Mouse (Mus musculus) embryonic facial prominence, embryonic 13.5 days (tissue): ENCODE results near the gene Mgat3. TPM values are rescaled to one million over a fixed set of nuclear protein-coding genes. Genes with fewer than 3 reads are reported as not detected.
A peak's percentile ranks its signal among the peaks of the same experiment; 100 is the strongest.

ENCODE experiments used
- ATAC-seq: fragments of 200-750 bp; cut with Nextera tagmentation; 2 replicates; pipeline ENCODE4 v1.8.0; 2017; ENCODE audit warnings: low read depth; ENCODE audit not compliant: insufficient number of reproducible peaks, insufficient read depth, low FRiP score, low TSS enrichment
- H3K27ac ChIP-seq: fragments of 300-500 bp; sonication (generic); 2 replicates; pipeline ENCODE4 v1.5.1; 2015; ENCODE audit warnings: moderate library complexity, mild to moderate bottlenecking, inconsistent platforms
- H3K27me3 ChIP-seq: fragments of 300-500 bp; sonication (generic); 2 replicates; pipeline ENCODE4 v1.6.1; 2015; ENCODE audit warnings: mild to moderate bottlenecking, inconsistent platforms
- H3K36me3 ChIP-seq: fragments of 300-500 bp; sonication (generic); 2 replicates; pipeline ENCODE4 v1.6.1; 2015; ENCODE audit warnings: mild to moderate bottlenecking, inconsistent platforms
- H3K4me1 ChIP-seq: fragments of 300-500 bp; sonication (generic); 2 replicates; pipeline ENCODE4 v1.6.1; 2015; ENCODE audit warnings: inconsistent platforms
- H3K4me2 ChIP-seq: fragments of 300-500 bp; sonication (generic); 2 replicates; pipeline ENCODE4 v1.6.1; 2015; ENCODE audit warnings: moderate library complexity, mild to moderate bottlenecking, inconsistent platforms
- H3K4me3 ChIP-seq: fragments of 300-500 bp; sonication (generic); 2 replicates; pipeline ENCODE4 v1.5.1; 2015; ENCODE audit warnings: mild to moderate bottlenecking, inconsistent platforms
- H3K9ac ChIP-seq: fragments of 300-500 bp; sonication (generic); 2 replicates; pipeline ENCODE4 v1.6.1; 2015; ENCODE audit warnings: mild to moderate bottlenecking, inconsistent platforms
- H3K9me3 ChIP-seq: fragments of 300-500 bp; sonication (generic); 2 replicates; pipeline ENCODE4 v1.6.1; 2016; ENCODE audit warnings: inconsistent platforms
- WGBS: fragments of 180-500 bp; shearing (Covaris S2); methylation state at CpG from one replicate; pipeline ENCODE4 v1.1.7; 2015; ENCODE audit warnings: mixed read lengths; 5-methylcytosine and 5-hydroxymethylcytosine counted together
- polyA plus RNA-seq: library from polyadenylated mRNA; unstranded; fragments of >200 nt; fragmentation: Nextera tagmentation; extraction: Ambion mirVana; gene quantifications from 2 replicates; pipeline ENCODE4 v1.2.1, GENCODE M21; 2015

Gene Mgat3
- polyA plus RNA-seq, 1 experiment from 2014 or later, result 7.7 TPM

GRCm38 (mm10) chr15:80136645-80137044 is 36.9 kb upstream of the Mgat3 start:
- 96% methylated on average over 3 of the region's 3 CpGs for WGBS
- Histone ChIP-seq H3K4me1 (peaks cover 30% of the 10 kb centered on the region), H3K27me3 (no peaks in the 10 kb centered on the region), H3K9me3 (no peaks in the 10 kb centered on the region), H3K27ac (no peak overlapping the region), H3K36me3 (peaks cover 32% of the 10 kb centered on the region), H3K4me3 (no peak overlapping the region), H3K4me2 (no peak overlapping the region), H3K9ac (no peak overlapping the region)
- no peak for ATAC-seq

DNA sequence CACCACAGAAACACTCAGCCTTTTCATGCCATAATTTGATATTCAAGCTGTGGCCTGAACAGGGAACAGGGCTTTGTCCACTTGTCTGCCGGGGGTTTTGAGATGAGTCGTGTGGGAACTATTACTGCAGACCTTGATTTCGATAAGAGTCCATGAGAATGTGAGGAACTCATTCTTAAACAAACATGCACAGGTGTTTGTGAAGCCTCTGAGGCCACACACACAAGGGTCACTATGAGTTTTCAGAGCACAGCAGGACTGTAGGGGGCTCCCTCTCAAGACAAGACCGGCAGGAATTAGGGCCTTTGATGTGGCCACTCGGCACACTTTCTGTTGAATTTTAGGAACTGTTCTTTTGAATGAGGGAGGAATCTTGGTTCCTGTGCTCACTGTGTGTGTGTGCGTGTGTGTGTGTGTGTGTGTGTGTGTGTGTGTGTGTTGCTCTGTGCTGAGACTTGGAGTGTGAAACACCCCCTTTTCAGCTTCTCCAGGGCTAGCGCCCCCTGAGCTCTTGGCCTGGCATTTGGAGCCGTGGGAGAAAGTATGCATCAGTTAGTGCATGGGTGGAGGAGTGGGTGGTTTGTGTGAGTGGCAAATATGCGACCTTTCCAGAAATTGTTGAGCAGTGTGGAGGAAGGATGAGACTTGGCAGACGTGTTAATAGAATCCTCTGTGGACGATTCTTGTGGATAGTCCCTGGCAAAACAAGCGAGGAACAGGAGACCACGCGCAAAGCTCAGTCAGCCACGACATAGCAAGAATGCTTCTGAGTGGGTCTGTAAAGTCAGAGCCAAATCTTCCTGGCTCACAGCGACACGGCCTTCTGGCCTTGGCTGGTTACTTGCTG is 35.4 kb upstream of the Mgat3 start:
- H3K4me1 ChIP-seq, result peaks cover 30% of the 10 kb centered on the region
- ATAC-seq, result no peak
- WGBS, result 72% methylated on average over 17 of the region's 17 CpGs
- H3K9me3 ChIP-seq, result 0 out of 2 replicates have a peak, but pooled peaks cover 3% of the 10 kb centered on the region
- no peaks in the 10 kb centered on the region for H3K27me3 ChIP-seq
- H3K9ac ChIP-seq, result 0 out of 2 replicates have a peak overlapping the region, but pooled peaks have one; percentile 27
- H3K27ac ChIP-seq, result no peak overlapping the region
- peaks cover 46% of the 10 kb centered on the region for H3K36me3 ChIP-seq
- H3K4me3 ChIP-seq, result no peak overlapping the region
- H3K4me2 ChIP-seq, result no peak overlapping the region

GRCm38 (mm10) chr15:80140302-80140701 is 33.2 kb upstream of the Mgat3 start:
- no peak overlapping the region for H3K9ac ChIP-seq
- H3K4me3 ChIP-seq, result no peak overlapping the region
- no peak overlapping the region for H3K4me2 ChIP-seq
- 0 out of 2 replicates have a peak, but pooled peaks cover 3% of the 10 kb centered on the region for H3K9me3 ChIP-seq
- no peak for ATAC-seq
- peaks cover 54% of the 10 kb centered on the region for H3K36me3 ChIP-seq
- no peak overlapping the region for H3K27ac ChIP-seq
- H3K27me3 ChIP-seq, result no peaks in the 10 kb centered on the region
- peaks cover 17% of the 10 kb centered on the region; the same call in 1 of the 2 replicates for H3K4me1 ChIP-seq
- 98% methylated on average over 2 of the region's 2 CpGs for WGBS

DNA sequence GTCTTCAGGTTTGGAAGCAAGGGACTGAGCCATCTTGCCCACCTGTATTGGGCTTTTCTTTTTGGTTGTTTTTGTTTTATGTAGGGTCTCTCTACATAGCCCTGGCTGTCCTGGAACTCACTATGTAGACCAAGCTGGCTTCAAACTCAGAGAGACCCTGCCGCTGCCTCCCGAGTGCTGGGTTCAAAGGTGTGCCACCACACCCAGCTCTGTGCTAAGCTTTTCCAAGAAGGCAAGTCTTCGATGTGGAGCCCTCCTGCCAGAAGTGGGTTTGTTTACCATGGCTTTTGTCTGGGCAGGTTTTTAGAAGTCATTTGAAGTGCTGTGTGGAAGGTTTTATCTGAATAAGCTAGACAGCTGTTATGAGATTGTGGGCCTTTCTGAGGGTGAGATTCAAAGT is 32.6 kb upstream of the Mgat3 start:
- H3K36me3 ChIP-seq, result peaks cover 54% of the 10 kb centered on the region
- no peaks in the 10 kb centered on the region for H3K27me3 ChIP-seq
- H3K4me3 ChIP-seq, result no peak overlapping the region
- no peak for ATAC-seq
- H3K9ac ChIP-seq, result no peak overlapping the region
- H3K27ac ChIP-seq, result no peak overlapping the region
- H3K9me3 ChIP-seq, result 0 out of 2 replicates have a peak, but pooled peaks cover 3% of the 10 kb centered on the region
- peaks cover 17% of the 10 kb centered on the region; the same call in 1 of the 2 replicates for H3K4me1 ChIP-seq
- WGBS, result 94% methylated on average over 3 of the region's 3 CpGs
- H3K4me2 ChIP-seq, result no peak overlapping the region

DNA sequence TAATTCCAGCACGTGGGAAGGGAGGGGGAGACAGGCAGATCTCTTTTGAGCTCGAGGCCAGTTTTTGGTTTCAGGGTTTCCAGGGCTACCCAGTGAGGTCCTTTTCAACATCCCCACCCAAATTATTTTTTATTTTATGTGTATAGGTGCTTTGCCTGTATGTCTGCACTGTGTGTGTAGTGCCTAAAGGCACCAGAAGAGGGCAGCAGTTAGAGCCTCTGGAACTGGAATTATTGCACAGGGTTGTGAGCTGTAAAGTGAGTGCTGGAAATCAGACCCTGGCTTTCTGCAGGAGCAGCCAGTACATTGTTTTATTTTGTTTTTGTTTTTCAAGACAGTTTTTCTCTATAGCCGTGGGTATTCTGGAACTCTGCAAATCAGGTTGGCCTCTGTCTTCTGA is 31.4 kb upstream of the Mgat3 start:
- no peak overlapping the region for H3K27ac ChIP-seq
- ATAC-seq, result no peak
- H3K4me2 ChIP-seq, result no peak overlapping the region
- no peaks in the 10 kb centered on the region for H3K27me3 ChIP-seq
- H3K36me3 ChIP-seq, result peaks cover 43% of the 10 kb centered on the region
- H3K9ac ChIP-seq, result no peak overlapping the region
- peaks cover 17% of the 10 kb centered on the region; the same call in 1 of the 2 replicates for H3K4me1 ChIP-seq
- H3K9me3 ChIP-seq, result 0 out of 2 replicates have a peak, but pooled peaks cover 3% of the 10 kb centered on the region
- no peak overlapping the region for H3K4me3 ChIP-seq
- 98% methylated on average over 3 of the region's 3 CpGs for WGBS

- H3K4me1 ChIP-seq, result 0 out of 2 replicates have a peak, but pooled peaks cover 2% of the 10 kb centered on the region
- no peak overlapping the region for H3K4me3 ChIP-seq
- peaks cover 50% of the 10 kb centered on the region for H3K36me3 ChIP-seq
- no peak overlapping the region for H3K27ac ChIP-seq
- ATAC-seq, result no peak
- no peak overlapping the region for H3K4me2 ChIP-seq
- 96% methylated on average over 6 of the region's 6 CpGs for WGBS
- 0 out of 2 replicates have a peak, but pooled peaks cover 3% of the 10 kb centered on the region for H3K9me3 ChIP-seq
- H3K9ac ChIP-seq, result no peak overlapping the region
- no peaks in the 10 kb centered on the region for H3K27me3 ChIP-seq
Observed at GRCm38 (mm10) chr15:80143760-80144159, 29.8 kb upstream of the Mgat3 start.

DNA sequence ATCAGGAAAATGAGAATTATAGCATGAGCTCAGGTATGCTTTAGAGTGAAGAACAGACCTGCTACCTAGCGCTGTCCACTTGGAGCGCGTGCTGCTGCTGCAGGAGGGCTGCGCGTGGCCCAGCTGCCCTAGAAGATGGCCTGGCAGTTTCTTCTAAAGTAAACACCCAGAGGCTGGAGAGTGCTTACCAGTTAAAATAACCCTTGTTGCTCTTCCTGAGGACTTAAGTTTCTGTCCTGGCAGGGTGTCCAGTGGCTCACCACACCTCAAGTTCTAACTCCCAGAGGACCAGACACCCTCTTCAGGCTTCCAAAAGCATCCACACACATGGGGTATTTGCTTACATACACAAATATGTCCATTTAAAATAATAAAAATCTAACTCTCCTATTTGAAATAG is 28.1 kb upstream of the Mgat3 start:
- H3K27me3 ChIP-seq, result no peaks in the 10 kb centered on the region
- H3K4me1 ChIP-seq, result no peaks in the 10 kb centered on the region
- 0 out of 2 replicates have a peak, but pooled peaks cover 3% of the 10 kb centered on the region for H3K9me3 ChIP-seq
- no peak overlapping the region for H3K4me3 ChIP-seq
- no peak for ATAC-seq
- no peak overlapping the region for H3K4me2 ChIP-seq
- WGBS, result 97% methylated on average over 5 of the region's 5 CpGs
- peaks cover 60% of the 10 kb centered on the region for H3K36me3 ChIP-seq
- no peak overlapping the region for H3K9ac ChIP-seq
- H3K27ac ChIP-seq, result no peak overlapping the region

- no peak overlapping the region for H3K27ac ChIP-seq
- no peak overlapping the region for H3K4me2 ChIP-seq
- no peaks in the 10 kb centered on the region for H3K27me3 ChIP-seq
- 62% methylated on average over 6 of the region's 6 CpGs for WGBS
- peaks cover 61% of the 10 kb centered on the region for H3K36me3 ChIP-seq
- ATAC-seq, result no peak
- 0 out of 2 replicates have a peak overlapping the region, but pooled peaks have one; percentile 4 for H3K9ac ChIP-seq
- H3K9me3 ChIP-seq, result 0 out of 2 replicates have a peak, but pooled peaks cover 3% of the 10 kb centered on the region
- no peaks in the 10 kb centered on the region for H3K4me1 ChIP-seq
- no peak overlapping the region for H3K4me3 ChIP-seq
Observed at GRCm38 (mm10) chr15:80146153-80146552, 27.4 kb upstream of the Mgat3 start.

DNA sequence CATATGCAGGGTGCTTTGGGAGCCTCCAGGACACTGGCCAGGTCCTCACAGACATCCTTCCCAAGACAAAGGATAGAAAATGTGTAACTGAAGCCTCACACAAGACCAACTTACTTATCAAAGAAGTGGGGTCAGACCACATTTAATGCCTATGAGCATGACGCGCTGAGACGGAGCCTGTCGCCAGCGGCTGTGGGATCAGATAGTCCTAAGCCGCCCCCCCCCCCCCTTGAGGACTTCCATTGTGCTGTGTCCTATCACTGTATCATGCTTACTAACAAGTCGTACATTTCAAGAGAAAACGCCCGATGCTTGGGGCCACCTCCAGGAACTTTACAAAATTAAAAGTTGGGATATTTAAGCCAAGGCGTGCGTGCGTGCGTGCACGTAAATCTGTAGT is 26.4 kb upstream of the Mgat3 start:
- no peak for ATAC-seq
- WGBS, result 89% methylated on average over 14 of the region's 14 CpGs
- Histone ChIP-seq H3K4me1 (no peaks in the 10 kb centered on the region), H3K27me3 (no peaks in the 10 kb centered on the region), H3K9ac (no peak overlapping the region), H3K4me2 (no peak overlapping the region), H3K4me3 (no peak overlapping the region), H3K27ac (no peak overlapping the region), H3K9me3 (0 out of 2 replicates have a peak, but pooled peaks cover under 1% of the 10 kb centered on the region), H3K36me3 (peaks cover 59% of the 10 kb centered on the region)

DNA sequence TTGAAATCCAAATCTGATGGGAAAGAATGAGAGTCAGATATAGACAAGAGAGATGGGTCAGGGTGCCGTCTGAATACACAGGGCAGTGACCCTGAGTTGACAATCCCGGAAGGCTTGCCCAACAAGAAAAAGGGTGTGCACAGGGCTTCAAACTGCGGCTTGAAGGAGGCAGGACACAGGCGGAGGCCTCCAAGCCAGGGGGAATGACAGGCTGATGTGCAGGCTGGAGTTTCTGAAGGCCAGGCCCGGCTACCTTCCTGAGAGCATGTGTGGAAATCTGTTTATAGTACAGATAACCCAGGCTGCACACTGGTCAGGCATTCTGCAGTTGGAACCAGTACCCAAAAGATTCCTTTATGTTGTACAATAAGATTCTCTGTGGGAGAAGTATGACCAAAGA is 26.0 kb upstream of the Mgat3 start:
- H3K4me1 ChIP-seq, result no peaks in the 10 kb centered on the region
- H3K9me3 ChIP-seq, result no peaks in the 10 kb centered on the region
- H3K9ac ChIP-seq, result no peak overlapping the region
- H3K4me3 ChIP-seq, result no peak overlapping the region
- peaks cover 59% of the 10 kb centered on the region for H3K36me3 ChIP-seq
- H3K4me2 ChIP-seq, result no peak overlapping the region
- H3K27me3 ChIP-seq, result no peaks in the 10 kb centered on the region
- H3K27ac ChIP-seq, result no peak overlapping the region
- WGBS, result 84% methylated on average over 5 of the region's 5 CpGs
- ATAC-seq, result no peak

GRCm38 (mm10) chr15:80148565-80148964 is 25.0 kb upstream of the Mgat3 start:
- H3K27ac ChIP-seq, result peak overlapping the region; percentile 7; the same call in 1 of the 2 replicates
- peaks cover 63% of the 10 kb centered on the region for H3K36me3 ChIP-seq
- H3K4me3 ChIP-seq, result no peak overlapping the region
- H3K9me3 ChIP-seq, result no peaks in the 10 kb centered on the region
- 87% methylated on average over 8 of the region's 8 CpGs for WGBS
- H3K9ac ChIP-seq, result no peak overlapping the region
- no peak for ATAC-seq
- H3K4me1 ChIP-seq, result no peaks in the 10 kb centered on the region; the same call in 1 of the 2 replicates
- no peak overlapping the region for H3K4me2 ChIP-seq
- H3K27me3 ChIP-seq, result no peaks in the 10 kb centered on the region

- Histone ChIP-seq H3K27ac (no peak overlapping the region), H3K4me2 (no peak overlapping the region), H3K4me1 (no peaks in the 10 kb centered on the region; the same call in 1 of the 2 replicates), H3K9me3 (no peaks in the 10 kb centered on the region), H3K4me3 (no peak overlapping the region), H3K36me3 (peaks cover 68% of the 10 kb centered on the region), H3K9ac (no peak overlapping the region), H3K27me3 (no peaks in the 10 kb centered on the region)
- 86% methylated on average over 7 of the region's 7 CpGs for WGBS
- no peak for ATAC-seq
Observed at GRCm38 (mm10) chr15:80149517-80149916, 24.0 kb upstream of the Mgat3 start.
